Mouse (Mus musculus) embryonic facial prominence, embryonic 11.5 days (tissue): ENCODE measurements around the gene Lin28a. TPM values are rescaled to one million over a fixed set of nuclear protein-coding genes. Genes with fewer than 3 reads are reported as not detected.
A peak's percentile ranks its signal among the peaks of the same experiment; 100 is the strongest.

Source experiments
- ATAC-seq: fragments of 200-750 bp; cut with Nextera tagmentation; replicated peaks from 2 replicates; pipeline ENCODE4 v1.8.0; 2017; ENCODE audit warnings: low read depth; ENCODE audit not compliant: insufficient number of reproducible peaks, low FRiP score, low TSS enrichment
- DNase-seq: peaks from one replicate; pipeline ENCODE4 v3.0.0-alpha.2; 2015; ENCODE audit warnings: low spot score
- H3K27ac ChIP-seq: fragments of 300-500 bp; sonication (generic); replicated peaks from 2 replicates; pipeline ENCODE4 v1.5.1; 2014; ENCODE audit warnings: mild to moderate bottlenecking, low read depth, low read length, control low read depth
- H3K27me3 ChIP-seq: fragments of 300-500 bp; sonication (generic); 2 replicates; pipeline ENCODE4 v1.6.1; 2014; ENCODE audit warnings: mild to moderate bottlenecking, low read length, moderate library complexity, mixed read lengths; ENCODE audit not compliant: control insufficient read depth, insufficient read depth
- H3K36me3 ChIP-seq: fragments of 300-500 bp; sonication (generic); replicated peaks from 2 replicates; pipeline ENCODE4 v1.6.1; 2014; ENCODE audit warnings: low read depth, mild to moderate bottlenecking, low read length, moderate library complexity, mixed read lengths; ENCODE audit not compliant: control insufficient read depth, insufficient read depth
- H3K4me1 ChIP-seq: fragments of 300-500 bp; sonication (generic); 2 replicates; pipeline ENCODE4 v1.6.1; 2014; ENCODE audit warnings: low read length, mixed read lengths; ENCODE audit not compliant: control insufficient read depth, insufficient read depth
- H3K4me2 ChIP-seq: fragments of 300-500 bp; sonication (generic); 2 replicates; pipeline ENCODE4 v1.6.1; 2014; ENCODE audit warnings: low read depth, mild to moderate bottlenecking, control low read depth, low read length, moderate library complexity
- H3K4me3 ChIP-seq: fragments of 300-500 bp; sonication (generic); 2 replicates; pipeline ENCODE4 v1.5.1; 2014; ENCODE audit warnings: low read depth, low read length, control low read depth
- H3K9ac ChIP-seq: fragments of 300-500 bp; sonication (generic); replicated peaks from 2 replicates; pipeline ENCODE4 v1.6.1; 2014; ENCODE audit warnings: mild to moderate bottlenecking, control low read depth, low read length
- H3K9me3 ChIP-seq: fragments of 300-500 bp; sonication (generic); replicated peaks from 2 replicates; pipeline ENCODE4 v1.6.1; 2016; ENCODE audit warnings: mild to moderate bottlenecking, low read length, inconsistent platforms, mixed read lengths; ENCODE audit not compliant: control insufficient read depth
- WGBS: fragments of 180-500 bp; shearing (Covaris S2); extraction: QIAGEN DNeasy Blood & Tissue Kit; methylation state at CpG from one replicate; pipeline ENCODE4 v1.1.7; 2014; 5-methylcytosine and 5-hydroxymethylcytosine counted together
- polyA plus RNA-seq: library from polyadenylated mRNA; unstranded; fragments of >200 nt; fragmentation: Nextera tagmentation; extraction: Ambion mirVana; gene quantifications from 2 replicates; pipeline ENCODE4 v1.2.1, GENCODE M21; 2014

The Lin28a gene
- polyA plus RNA-seq, 1 experiment from 2014 or later: 0.49 TPM

- H3K4me2 ChIP-seq: peak overlapping the region; percentile 62
- H3K27me3 ChIP-seq: no peaks in the 10 kb centered on the region
- peaks cover 17% of the 10 kb centered on the region for H3K4me1 ChIP-seq
- no peaks in the 10 kb centered on the region for H3K9me3 ChIP-seq
- H3K4me3 ChIP-seq: peak overlapping the region; percentile 41
- DNase-seq: peak; percentile 70
- no peak for ATAC-seq
- H3K9ac ChIP-seq: peak overlapping the region; percentile 42
- 1% methylated on average over 21 of the region's 21 CpGs for WGBS
- peak overlapping the region; percentile 54 for H3K27ac ChIP-seq
- H3K36me3 ChIP-seq: no peaks in the 10 kb centered on the region
Measured at GRCm38 (mm10) chr4:134017201-134017865, 1.3 kb downstream of the Lin28a start.

- peak overlapping the region; percentile 54 for H3K27ac ChIP-seq
- no peaks in the 10 kb centered on the region for H3K36me3 ChIP-seq
Measured at GRCm38 (mm10) chr4:134016767-134017166, 1.9 kb downstream of the Lin28a start.

GRCm38 (mm10) chr4:134016208-134016607 lies 2.4 kb downstream of the Lin28a start:
- H3K4me3 ChIP-seq: no peak overlapping the region
- ATAC-seq: no peak
- H3K27ac ChIP-seq: no peak overlapping the region
- no peaks in the 10 kb centered on the region for H3K36me3 ChIP-seq
- DNase-seq: no peak
- no peaks in the 10 kb centered on the region for H3K27me3 ChIP-seq
- WGBS: 6% methylated on average over 7 of the region's 7 CpGs
- peaks cover 19% of the 10 kb centered on the region for H3K4me1 ChIP-seq
- no peak overlapping the region for H3K9ac ChIP-seq
- no peak overlapping the region for H3K4me2 ChIP-seq
- no peaks in the 10 kb centered on the region for H3K9me3 ChIP-seq

More at GRCm38 (mm10) chr4:134016767-134017166, 1.9 kb downstream of the Lin28a start:
- 2% methylated on average over 8 of the region's 8 CpGs for WGBS
- ATAC-seq (no peak), DNase-seq (peak; percentile 78)
- Histone ChIP-seq H3K9ac (peak overlapping the region; percentile 42), H3K4me1 (peaks cover 19% of the 10 kb centered on the region), H3K4me3 (peak overlapping the region; percentile 41), H3K27me3 (no peaks in the 10 kb centered on the region), H3K4me2 (peak overlapping the region; percentile 62), H3K9me3 (no peaks in the 10 kb centered on the region)

GRCm38 (mm10) chr4:134012858-134013528 lies 5.6 kb downstream of the Lin28a start:
- H3K4me2 ChIP-seq: no peak overlapping the region
- no peak for ATAC-seq
- no peak overlapping the region for H3K4me3 ChIP-seq
- H3K27ac ChIP-seq: no peak overlapping the region
- H3K36me3 ChIP-seq: no peaks in the 10 kb centered on the region
- H3K27me3 ChIP-seq: no peaks in the 10 kb centered on the region
- no peaks in the 10 kb centered on the region for H3K9me3 ChIP-seq
- 46% methylated on average over 12 of the region's 12 CpGs for WGBS
- DNase-seq: peak; percentile 53
- peaks cover 12% of the 10 kb centered on the region for H3K4me1 ChIP-seq
- H3K9ac ChIP-seq: no peak overlapping the region

GRCm38 (mm10) chr4:134011450-134012414 lies 6.9 kb downstream of the Lin28a start:
- no peaks in the 10 kb centered on the region for H3K9me3 ChIP-seq
- peak; percentile 59 for DNase-seq
- H3K4me1 ChIP-seq: peaks cover 3% of the 10 kb centered on the region; the same call in 1 of the 2 replicates
- H3K4me3 ChIP-seq: no peak overlapping the region
- H3K27ac ChIP-seq: no peak overlapping the region
- no peaks in the 10 kb centered on the region for H3K27me3 ChIP-seq
- peak overlapping the region; percentile 16; the same call in 1 of the 2 replicates for H3K4me2 ChIP-seq
- peak; percentile 58; the same call in 1 of the 2 replicates for ATAC-seq
- WGBS: 12% methylated on average over 16 of the region's 16 CpGs
- 0 out of 2 replicates have a peak overlapping the region, but pooled peaks have one; percentile 13 for H3K9ac ChIP-seq
- no peaks in the 10 kb centered on the region for H3K36me3 ChIP-seq

GRCm38 (mm10) chr4:134009709-134010108 lies 8.9 kb downstream of the Lin28a start:
- H3K4me1 ChIP-seq: peaks cover 3% of the 10 kb centered on the region; the same call in 1 of the 2 replicates
- no peaks in the 10 kb centered on the region for H3K36me3 ChIP-seq

GRCm38 (mm10) chr4:134006845-134007244 lies 11.8 kb downstream of the Lin28a start:
- Histone ChIP-seq H3K36me3 (no peaks in the 10 kb centered on the region), H3K27me3 (no peaks in the 10 kb centered on the region), H3K4me3 (no peak overlapping the region), H3K27ac (no peak overlapping the region), H3K4me2 (no peak overlapping the region), H3K4me1 (no peaks in the 10 kb centered on the region), H3K9me3 (no peaks in the 10 kb centered on the region), H3K9ac (no peak overlapping the region)
- 93% methylated on average over 3 of the region's 3 CpGs for WGBS
- ATAC-seq (no peak), DNase-seq (no peak)

More at GRCm38 (mm10) chr4:134009709-134010108, 8.9 kb downstream of the Lin28a start:
- Histone ChIP-seq H3K4me2 (no peak overlapping the region), H3K27me3 (no peaks in the 10 kb centered on the region), H3K9me3 (no peaks in the 10 kb centered on the region), H3K4me3 (no peak overlapping the region), H3K27ac (no peak overlapping the region), H3K9ac (no peak overlapping the region)
- ATAC-seq (no peak), DNase-seq (no peak)
- WGBS: 76% methylated on average over 6 of the region's 6 CpGs
